Mouse (Mus musculus): Measurements from ENCODE around the gene Endog. TPM values are rescaled to one million over a fixed set of nuclear protein-coding genes. Genes with fewer than 3 reads are reported as not detected.
"Not testable (repeated sequence)": the region's sequence is repeated elsewhere in the genome, so short reads cannot be mapped to it uniquely, and the experiment has no call there.

Endog gene
- 10 to 100 TPM; 23.0 to 27.5 TPM for total RNA-seq (2021)
- long read RNA-seq, experiment 1, transcript Endog-201 (3 exons, 1,063 nt) = major isoform, 39 of 51 reads
- long read RNA-seq, experiment 1, partial matches to known transcripts = 4 of 51 reads
- long read RNA-seq, experiment 1, other reads (novel, unspliced or antisense) = 8 of 51 reads
- long read RNA-seq, experiment 2, transcript Endog-201 (3 exons, 1,063 nt) = major isoform, 24 of 26 reads
- long read RNA-seq, experiment 2, partial matches to known transcripts = 1 of 26 reads
- long read RNA-seq, experiment 2, other reads (novel, unspliced or antisense) = 1 of 26 reads

DNA sequence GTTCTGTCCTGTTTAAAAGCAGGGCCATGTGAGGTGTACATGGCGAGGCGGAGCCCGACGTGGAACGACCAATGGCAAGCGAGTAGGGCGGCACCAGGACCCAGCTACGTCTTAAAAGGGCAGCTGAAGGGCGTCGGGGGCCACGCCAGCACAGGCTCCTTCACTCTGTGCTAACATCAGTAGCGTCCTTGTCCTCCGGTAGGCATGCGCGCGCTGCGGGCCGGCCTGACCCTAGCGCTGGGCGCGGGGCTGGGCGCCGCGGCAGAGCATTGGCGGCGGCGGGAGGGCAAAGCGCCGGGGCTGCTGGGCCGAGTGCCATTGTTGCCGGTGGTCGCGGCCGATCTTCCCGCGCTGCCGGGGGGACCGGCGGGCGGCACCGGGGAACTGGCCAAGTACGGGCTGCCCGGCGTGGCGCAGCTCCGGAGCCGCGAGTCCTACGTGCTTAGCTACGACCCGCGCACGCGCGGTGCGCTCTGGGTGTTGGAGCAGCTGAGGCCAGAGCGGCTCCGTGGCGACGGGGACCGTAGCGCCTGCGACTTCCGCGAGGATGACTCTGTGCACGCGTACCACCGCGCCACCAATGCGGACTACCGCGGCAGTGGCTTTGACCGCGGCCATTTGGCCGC is at the start of gene Endog:
Gene Endog, plus strand, starts transcription at position 123 of the 626 bp plus-strand sequence.
- DNase-seq (ENCODE audit: low spot score in 2 of 2) = peak; percentile 90 to 92
- intact Hi-C loops (cut with DNase I) = loop anchor here (2.0 to 5.0 kb wide), 2 partner anchors 49 to 65 kb away; partner anchors contain the start of genes Lrrc8a and Zer1

DNA sequence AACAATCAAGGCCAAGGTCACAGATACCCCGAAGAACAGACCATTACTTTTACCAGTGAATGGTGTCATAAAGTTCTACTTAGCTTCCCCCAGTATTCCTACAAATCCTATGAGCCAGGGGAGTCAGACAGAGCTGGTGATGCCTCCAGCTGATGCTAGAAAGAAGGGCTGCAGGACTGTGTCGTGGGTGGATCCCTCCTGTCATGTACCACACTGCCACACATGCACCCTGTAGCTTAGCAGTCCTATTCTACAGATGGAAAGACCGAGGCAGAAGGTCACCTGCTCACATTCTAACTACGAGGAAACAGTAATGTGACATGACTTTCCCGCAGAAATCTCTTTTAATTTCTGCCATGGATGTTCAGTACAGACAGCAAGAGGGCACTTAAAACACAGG is 48.5 kb upstream of the Endog start:
- no peak for DNase-seq (ENCODE audit: low spot score in 2 of 2)
- intact Hi-C loops (cut with DNase I) = loop anchor here (5.0 kb wide), 1 partner anchor 50 kb away; the partner anchor contains the start of gene Endog

DNA sequence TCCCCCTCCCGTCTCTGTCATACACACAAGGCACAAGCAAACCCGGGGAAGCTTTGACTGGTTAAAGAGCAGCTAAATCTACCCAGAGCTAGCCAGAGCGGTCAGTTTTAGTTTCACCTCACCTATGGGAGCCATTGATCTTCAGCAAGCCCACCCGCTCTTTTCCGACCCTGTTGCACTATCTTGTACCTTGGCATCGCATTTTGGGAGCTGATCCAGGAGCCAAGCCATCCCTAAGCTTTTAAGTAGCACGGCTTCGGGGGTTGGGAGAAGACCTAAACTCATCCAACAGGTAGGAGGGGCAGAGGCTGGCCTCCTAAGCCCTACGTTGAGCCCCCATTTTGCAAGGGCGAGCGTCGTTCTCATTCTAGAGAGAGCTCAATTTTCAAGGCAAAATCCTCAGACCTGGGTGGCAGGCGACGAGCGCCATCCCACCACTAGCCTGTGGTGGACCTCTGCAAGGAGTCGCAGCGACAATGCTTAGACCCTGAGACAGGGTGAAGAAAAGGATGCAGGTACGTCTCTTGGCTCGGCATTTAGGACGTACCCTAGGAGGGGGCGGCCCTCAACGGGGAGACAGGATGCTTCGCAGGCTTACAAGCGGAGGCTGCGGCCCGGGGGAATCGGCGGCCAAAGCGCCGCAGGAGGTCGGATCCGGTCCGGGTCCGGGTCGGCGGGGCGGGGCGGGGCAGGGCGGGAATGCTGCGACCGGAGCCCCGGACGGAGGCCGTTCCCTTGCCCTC is 47.4 kb upstream of the Endog start:
- peak in 1 of 2 experiments; percentile 18 for DNase-seq (ENCODE audit: low spot score in 2 of 2)
- intact Hi-C loops (cut with DNase I) = loop anchor here (5.0 kb wide), 1 partner anchor 48 kb away; the partner anchor contains the start of gene Endog

DNA sequence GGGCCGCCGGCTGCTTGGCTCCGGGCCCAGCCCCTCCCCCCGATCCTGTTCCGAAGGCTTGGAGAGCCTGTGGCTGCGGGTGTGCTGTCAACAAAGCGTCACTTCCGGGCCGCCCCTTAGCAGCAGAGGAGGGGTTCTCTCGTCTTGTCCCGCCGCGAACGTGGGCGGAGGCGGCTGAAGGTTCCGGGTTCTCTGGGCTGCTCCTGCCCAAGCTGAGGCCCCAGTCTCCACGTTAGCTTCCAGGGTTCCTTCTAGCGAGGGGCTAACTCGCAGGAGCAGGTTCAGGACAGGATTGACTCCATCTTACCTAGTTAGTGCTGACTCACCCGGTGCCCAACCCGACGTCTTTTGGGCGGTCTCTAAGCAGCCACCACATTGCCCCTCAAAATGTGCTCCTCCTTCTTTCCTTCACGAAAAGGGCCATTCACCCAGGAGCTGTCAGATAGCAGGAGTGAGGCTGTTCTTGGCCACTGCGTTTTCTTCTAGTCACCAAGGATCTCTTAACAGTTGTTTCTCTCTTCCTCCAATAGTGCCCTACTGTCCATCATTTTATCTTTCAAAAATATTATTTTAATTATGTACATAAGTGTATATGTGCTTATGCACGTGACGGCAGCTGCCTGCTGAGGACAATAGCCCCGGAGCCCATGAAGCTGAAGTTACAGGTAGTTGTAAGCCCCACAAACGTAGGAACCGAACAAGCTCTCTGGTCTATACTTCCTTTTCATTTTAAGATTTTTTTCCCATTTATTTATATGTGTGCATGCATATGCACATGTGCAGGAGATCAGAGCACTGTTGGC is 46.6 kb upstream of the Endog start, which contains the start of gene Zer1:
Gene Zer1, minus strand, starts transcription at position 114 of the 803 bp plus-strand sequence.
- DNase-seq (ENCODE audit: low spot score in 2 of 2) = peak; percentile 94 to 95

DNA sequence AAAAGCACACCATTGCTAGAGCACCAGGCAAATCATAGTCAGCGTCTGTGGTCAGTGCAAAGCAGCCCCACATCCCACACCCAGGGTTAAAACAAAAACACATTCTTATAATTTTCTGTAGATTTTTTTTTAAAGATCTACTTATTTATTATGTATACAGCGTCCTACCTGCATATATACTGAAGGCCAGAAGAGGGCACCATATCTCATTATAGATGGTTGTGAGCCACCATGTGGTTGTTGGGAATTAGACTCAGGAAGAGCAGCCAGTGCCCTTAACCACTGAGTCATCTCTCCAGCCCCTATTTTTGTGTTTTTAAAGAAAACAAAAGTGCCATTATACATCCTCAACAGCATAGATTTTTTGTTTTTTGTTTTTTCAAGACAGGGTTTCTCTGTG is 42.5 kb upstream of the Endog start:
- peak; percentile 51 to 66 for DNase-seq (ENCODE audit: low spot score in 2 of 2)
- intact Hi-C loops (cut with DNase I) = loop anchor here (5.0 kb wide), 1 partner anchor 34 kb away; no protein-coding TSS in a partner anchor

More for the DNA sequence above, 46.6 kb upstream of the Endog start, which contains the start of gene Zer1:
- intact Hi-C loops (cut with DNase I) = loop anchor here (5.0 kb wide), 2 partner anchors 38 to 48 kb away; partner anchors contain the start of gene Endog

DNA sequence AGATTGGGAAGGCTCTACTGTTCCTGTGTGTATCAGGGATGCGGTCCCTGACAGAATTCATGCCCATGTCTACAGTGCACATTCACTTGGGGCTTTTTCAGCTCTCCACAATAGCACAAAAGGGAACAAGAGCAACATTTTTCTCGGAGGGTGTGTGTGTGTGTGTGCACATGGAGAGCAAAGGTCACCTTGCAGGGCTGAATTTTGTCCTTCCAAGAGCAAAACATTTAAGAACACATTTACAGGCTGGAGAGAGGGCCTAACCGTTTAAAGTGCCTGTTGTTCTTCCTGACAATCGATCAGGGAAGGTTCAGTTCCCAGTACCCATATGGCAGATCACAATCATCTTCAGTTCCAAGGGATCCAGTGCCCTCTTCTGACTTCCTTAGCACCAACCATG is 41.1 kb upstream of the Endog start:
- intact Hi-C loops (cut with DNase I) = no loop called here

DNA sequence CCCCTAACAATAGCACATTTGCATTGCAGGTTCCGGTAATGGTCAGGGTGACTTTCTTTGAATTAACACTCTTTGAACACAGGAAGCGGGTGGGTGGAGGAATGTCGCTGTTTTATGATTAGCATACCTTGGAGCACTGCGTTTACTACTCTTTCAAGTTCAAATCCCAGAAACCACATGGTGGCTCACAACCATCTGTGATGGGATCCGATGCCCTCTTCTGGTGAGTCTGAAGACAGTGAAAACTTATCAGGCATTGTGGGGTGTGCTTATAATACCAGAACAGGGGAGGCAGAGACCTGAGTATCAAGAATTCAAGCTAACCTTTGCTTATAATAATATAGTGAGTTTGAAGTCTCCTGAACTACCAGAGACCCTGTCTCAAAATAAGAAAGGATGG is 40.1 kb upstream of the Endog start:
- intact Hi-C loops (cut with DNase I); DNase-seq (ENCODE audit: low spot score in 2 of 2): not testable (repeated sequence)

More for the DNA sequence above, 41.1 kb upstream of the Endog start:
- DNase-seq (ENCODE audit: low spot score in 2 of 2) = no peak

DNA sequence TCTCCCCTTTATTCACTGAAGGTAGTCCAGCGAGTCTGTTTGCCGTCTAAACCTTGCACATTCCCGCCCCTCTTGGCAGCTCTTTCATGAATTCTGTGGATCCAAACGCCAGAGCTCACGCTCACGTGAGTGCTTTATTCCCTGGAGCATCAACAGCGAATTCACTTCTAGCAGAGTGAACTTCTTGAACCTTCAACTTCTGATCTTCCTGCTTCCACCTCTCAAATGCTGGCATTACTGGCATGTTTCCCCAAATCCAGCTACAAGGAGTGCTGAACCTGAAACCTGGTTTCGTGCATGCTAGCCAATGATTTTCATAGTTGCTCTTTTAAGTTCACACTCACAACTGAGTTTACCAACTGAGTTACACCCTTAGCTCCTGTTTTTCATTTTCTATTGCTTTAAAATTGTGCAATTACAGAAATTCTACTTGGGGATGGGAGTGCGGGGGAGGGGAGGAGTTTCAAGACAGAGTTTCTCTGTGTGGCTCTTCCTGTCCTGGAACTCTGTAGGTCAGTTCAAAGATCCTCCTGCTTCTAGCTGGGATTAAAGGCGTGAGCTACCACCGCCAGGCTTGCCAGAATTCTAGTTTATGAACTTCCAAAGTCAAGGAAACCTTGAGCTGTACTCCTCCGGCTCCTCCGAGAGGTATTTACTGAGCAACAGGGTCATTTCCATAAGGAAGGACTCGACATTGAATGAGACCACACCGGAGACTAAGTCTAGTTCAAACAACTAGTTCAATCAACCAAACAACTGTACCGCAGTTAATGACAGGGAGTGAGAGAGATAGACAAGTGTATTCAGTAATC is 38.3 kb upstream of the Endog start:
- intact Hi-C loops (cut with DNase I) = no loop called here
- DNase-seq (ENCODE audit: low spot score in 2 of 2) = no peak

DNA sequence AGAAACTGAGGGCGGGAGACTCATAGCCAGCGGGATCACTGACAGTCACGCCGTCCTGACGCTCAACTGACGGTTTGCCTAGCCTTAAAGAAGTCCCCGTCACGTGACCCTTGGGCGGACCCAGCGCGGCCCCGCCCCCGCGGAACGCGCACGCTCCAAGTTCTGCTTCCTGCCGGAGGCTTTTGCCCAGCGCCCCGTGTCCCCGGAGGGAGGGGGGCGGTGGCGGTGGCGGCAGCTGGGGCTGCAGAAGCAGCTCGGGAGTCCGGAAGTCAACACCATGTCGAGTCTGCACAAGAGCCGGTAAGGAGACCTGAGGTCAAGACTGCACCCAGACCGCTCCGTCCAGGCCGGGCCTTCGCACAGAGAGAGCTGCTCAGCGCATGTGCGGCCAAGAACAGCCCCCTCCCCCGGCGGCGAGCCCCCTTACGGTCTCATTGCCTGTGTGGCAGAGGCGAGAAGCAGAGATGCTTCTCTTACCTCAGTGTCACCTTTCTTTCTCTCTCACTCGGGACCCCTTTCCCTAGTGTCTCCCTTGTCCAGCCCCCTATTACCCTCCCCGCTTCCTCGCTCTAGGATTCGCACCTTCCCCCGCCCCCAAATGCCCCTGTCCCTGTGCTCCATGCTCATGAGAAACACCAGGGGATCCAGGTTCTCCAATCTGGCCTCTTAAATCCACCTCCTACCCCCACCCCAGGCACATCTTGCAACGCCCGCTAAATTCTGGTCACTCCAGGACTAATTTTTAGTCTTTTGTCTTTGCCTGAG is 37.5 kb upstream of the Endog start, which contains the start of gene Tbc1d13:
Gene Tbc1d13, plus strand, starts transcription at position 134 of the 765 bp plus-strand sequence.
- intact Hi-C loops (cut with DNase I) = no loop called here

DNA sequence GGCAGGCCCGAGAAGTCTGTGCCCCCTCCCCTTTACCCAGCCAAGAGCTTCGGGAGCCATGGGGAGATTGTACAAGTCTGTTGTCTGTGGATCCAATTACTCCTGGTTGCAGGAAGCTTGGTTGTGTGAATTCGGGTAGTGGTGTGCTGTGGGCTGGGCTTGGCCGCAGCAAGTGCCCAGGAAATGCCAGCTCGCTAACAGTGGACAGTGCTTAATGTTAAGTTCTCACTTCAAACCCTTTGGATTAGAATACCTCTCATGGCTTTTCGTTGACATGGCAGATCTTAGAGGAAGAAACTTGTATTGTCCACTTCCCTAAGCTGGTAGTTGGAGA is 36.9 kb upstream of the Endog start:
- intact Hi-C loops (cut with DNase I) = no loop called here

More for the DNA sequence above, 37.5 kb upstream of the Endog start, which contains the start of gene Tbc1d13:
- peak; percentile 98 for DNase-seq (ENCODE audit: low spot score in 2 of 2)

DNA sequence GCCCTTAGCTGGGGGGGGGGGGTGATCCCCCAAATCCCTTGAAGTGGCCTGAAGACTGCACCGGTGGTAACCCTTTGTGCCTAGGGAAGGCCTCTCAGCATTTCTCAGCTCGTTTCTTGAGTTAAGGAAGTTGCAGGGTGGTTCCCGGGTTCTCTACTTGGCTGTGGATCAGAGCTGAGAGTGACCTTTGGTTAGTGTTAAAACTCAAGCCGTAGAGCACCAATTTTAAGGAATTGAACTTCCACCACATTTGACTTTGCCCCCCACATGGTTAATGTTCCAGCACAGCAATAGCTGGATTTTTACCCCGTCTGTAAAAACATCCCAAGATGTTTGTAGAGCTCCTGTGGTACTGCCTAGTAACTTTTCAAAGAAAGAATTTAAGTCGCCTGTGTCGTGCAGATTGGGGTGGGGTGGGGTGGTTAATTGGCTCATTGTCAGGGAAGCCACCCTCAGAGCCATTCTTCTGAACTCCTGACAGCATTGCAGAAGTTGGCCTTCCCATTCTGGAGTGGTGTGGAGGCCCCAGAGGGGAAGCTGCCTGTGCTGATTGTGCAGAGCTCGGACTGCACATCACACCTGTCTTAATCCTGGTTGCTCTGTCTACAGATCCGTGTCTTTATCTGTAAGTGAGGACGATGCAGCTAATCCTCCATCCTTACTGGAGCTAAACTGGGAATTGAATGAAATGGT is 36.2 kb upstream of the Endog start:
- no peak for DNase-seq (ENCODE audit: low spot score in 2 of 2)

More for the DNA sequence above, 36.9 kb upstream of the Endog start:
- DNase-seq (ENCODE audit: low spot score in 2 of 2) = no peak

DNA sequence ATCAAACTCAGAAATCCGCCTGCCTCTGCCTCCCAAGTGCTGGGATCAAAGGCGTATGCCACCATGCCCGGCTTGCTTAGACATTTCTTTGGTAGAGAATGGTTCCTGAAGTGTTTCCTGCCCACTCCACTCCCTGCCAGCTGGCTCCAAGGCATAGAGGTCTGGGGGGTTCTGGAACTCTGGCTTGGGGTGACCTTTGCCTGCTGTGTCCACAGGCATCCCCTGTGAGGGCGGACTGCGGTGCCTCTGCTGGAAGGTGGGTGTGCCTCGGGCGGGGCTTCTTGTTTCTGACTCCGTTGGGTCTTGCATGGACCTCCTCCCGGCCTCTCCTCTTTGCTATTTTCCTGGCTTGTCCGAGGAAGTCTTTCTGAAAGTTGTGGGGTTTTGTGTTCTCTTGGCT is 34.8 kb upstream of the Endog start:
- intact Hi-C loops (cut with DNase I) = no loop called here
- no peak for DNase-seq (ENCODE audit: low spot score in 2 of 2)

More for the DNA sequence above, 36.2 kb upstream of the Endog start:
- intact Hi-C loops (cut with DNase I) = no loop called here

DNA sequence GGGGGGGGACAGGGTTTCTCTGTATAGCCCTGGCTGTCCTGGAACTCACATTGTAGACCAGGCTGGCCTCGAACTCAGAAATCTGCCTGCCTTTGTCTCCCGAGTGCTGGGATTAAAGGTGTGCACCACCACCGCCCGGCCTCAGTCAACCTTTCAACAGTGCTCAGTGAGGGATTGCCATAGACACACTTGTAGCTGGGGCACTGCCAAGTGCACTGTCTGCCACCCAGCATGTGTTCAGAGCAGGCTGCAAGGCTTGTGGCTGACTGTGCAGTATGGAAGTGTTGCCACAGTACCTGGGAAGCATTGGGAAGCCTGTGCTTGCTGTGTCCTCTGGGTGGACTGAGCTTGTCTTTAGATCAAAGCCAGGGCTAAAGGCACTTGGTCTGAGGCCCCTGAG is 31.3 kb upstream of the Endog start:
- intact Hi-C loops (cut with DNase I) = not testable (repeated sequence)

DNA sequence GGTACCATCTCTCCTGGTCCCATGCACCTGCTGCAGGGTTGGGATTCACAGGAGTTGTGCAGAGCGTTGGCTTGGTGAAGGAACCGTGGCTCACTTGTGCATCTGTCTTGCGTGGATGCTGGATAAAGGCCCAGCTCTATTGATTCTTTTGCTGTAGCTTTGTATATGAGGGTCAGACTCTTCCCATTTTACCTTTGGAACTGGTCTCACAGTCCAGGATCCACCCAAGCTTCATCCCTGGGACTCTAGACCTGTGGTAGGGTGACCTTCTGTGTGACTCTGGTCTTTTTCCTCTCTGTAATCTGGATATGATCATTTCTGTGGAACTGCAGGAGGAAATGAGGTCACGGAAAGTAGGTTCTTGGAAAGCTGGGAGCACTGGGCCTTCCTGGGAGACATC is 26.9 kb upstream of the Endog start:
- intact Hi-C loops (cut with DNase I) = no loop called here
- no peak for DNase-seq (ENCODE audit: low spot score in 2 of 2)

More for the DNA sequence above, 31.3 kb upstream of the Endog start:
- not testable (repeated sequence) for DNase-seq (ENCODE audit: low spot score in 2 of 2)

DNA sequence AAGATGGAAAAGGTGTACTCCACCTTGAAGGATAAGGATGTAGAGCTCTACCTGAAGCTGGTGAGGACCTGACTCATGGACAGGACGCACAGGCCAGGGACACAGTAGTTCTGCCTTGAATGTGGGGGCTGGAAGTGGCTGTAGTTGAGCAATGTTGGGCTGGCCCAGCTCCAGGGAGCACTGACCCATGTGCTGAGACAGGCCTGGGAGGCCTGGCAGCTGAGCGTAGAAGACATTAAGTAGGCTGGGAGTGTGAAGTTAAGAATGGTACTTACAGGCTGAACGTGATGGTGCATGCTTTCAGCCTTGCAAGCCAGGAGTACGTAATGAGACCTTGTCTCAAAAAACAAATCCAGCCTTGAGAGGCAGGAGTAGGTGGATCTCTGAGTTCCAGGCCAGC is 23.8 kb upstream of the Endog start:
- DNase-seq (ENCODE audit: low spot score in 2 of 2) = no peak
- intact Hi-C loops (cut with DNase I) = no loop called here

DNA sequence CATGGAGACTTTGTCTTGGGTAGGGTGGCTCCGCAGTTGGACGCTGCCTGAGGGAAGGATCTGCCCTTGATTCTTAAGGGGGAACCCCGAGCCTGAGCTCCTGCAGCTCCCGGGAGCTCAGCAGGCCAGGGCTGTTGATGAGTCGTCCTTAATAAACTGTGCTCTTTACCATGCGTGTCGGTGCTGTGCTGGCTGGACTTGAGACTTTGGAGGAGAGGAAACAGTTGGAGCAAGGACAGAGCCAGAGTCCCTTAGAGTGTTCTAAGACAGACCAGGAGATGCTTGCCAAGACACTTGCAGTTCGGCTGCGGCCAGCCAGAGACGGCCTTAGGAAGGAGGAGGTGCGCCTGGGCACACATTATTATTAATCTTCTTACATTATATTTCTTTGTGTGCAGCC is 19.5 kb upstream of the Endog start:
- intact Hi-C loops (cut with DNase I) = no loop called here
- DNase-seq (ENCODE audit: low spot score in 2 of 2) = no peak

DNA sequence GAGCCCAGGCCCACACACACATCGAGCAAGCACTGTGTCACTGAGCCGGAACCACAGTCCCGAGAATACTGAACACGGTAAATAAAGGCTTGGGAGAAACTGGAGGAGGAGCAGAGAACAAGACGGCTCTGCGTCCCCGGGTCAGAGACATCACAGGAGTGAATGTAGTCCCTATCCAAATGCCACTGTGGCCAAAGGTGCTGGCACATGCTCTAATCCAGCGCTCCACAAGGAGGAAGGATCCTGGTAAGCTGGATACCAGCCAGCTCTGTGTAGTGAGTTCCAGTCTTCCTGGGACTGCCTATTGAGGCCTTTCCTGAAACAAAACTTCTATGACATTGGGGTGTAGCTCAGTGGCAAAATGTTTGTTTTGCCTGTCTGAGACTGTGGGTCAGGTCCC is 18.7 kb upstream of the Endog start:
- DNase-seq (ENCODE audit: low spot score in 2 of 2) = no peak
- intact Hi-C loops (cut with DNase I) = no loop called here

All from left cerebral cortex, postnatal 14 days (tissue).